Mouse (Mus musculus) embryonic facial prominence, embryonic 10.5 days (tissue): ENCODE measurements at regions not wholly inside any gene's neighbourhood (a gene's known extent, or its start where the extent isn't known, plus 50 kb on each side); places are given as distances from the start of the nearest gene placed in this dataset.
A peak's percentile ranks its signal among the peaks of the same experiment; 100 is the strongest.

Experiments
- DNase-seq: peaks from one replicate; pipeline ENCODE4 v3.0.0-alpha.2; 2017; ENCODE audit warnings: low spot score
- H3K27ac ChIP-seq: fragments of 300-500 bp; sonication (generic); replicated peaks from 2 replicates; pipeline ENCODE4 v1.5.1; 2016; ENCODE audit warnings: mild to moderate bottlenecking
- H3K27me3 ChIP-seq: fragments of 300-500 bp; sonication (generic); replicated peaks from 2 replicates; pipeline ENCODE4 v1.6.1; 2016; ENCODE audit warnings: low read depth, mild to moderate bottlenecking; ENCODE audit not compliant: poor library complexity, severe bottlenecking
- H3K36me3 ChIP-seq: fragments of 300-500 bp; sonication (generic); replicated peaks from 2 replicates; pipeline ENCODE4 v1.6.1; 2016; ENCODE audit warnings: mild to moderate bottlenecking, moderate library complexity
- H3K4me1 ChIP-seq: fragments of 300-500 bp; sonication (generic); 2 replicates; pipeline ENCODE4 v1.6.1; 2016
- H3K4me3 ChIP-seq: fragments of 300-500 bp; sonication (generic); 2 replicates; pipeline ENCODE4 v1.5.1; 2016; ENCODE audit warnings: mild to moderate bottlenecking, moderate library complexity
- H3K9me3 ChIP-seq: fragments of 300-500 bp; sonication (generic); 2 replicates; pipeline ENCODE4 v1.6.1; 2016; ENCODE audit warnings: mild to moderate bottlenecking
- WGBS: fragments of 180-500 bp; shearing (Covaris S2); methylation state at CpG from one replicate; pipeline ENCODE4 v1.1.7; 2016; 5-methylcytosine and 5-hydroxymethylcytosine counted together

GRCm38 (mm10) chr12:71401621-71402416 lies 92.1 kb downstream of the Dact1 start:
- Histone ChIP-seq H3K4me3 (no peak overlapping the region), H3K36me3 (no peaks in the 10 kb centered on the region), H3K27ac (no peak overlapping the region), H3K27me3 (no peaks in the 10 kb centered on the region), H3K9me3 (no peaks in the 10 kb centered on the region), H3K4me1 (peaks cover 25% of the 10 kb centered on the region)
- DNase-seq = no peak
- WGBS = 50% methylated on average over 6 of the region's 6 CpGs

- peaks cover 4% of the 10 kb centered on the region; the same call in 1 of the 2 replicates for H3K4me1 ChIP-seq
- no peak overlapping the region for H3K4me3 ChIP-seq
- H3K36me3 ChIP-seq = no peaks in the 10 kb centered on the region
- 81% methylated on average over 3 of the region's 3 CpGs for WGBS
- H3K9me3 ChIP-seq = no peaks in the 10 kb centered on the region
- DNase-seq = no peak
- no peaks in the 10 kb centered on the region for H3K27me3 ChIP-seq
- no peak overlapping the region for H3K27ac ChIP-seq
Observed at GRCm38 (mm10) chr12:71407294-71407693, 97.6 kb downstream of the Dact1 start.

GRCm38 (mm10) chr12:71408396-71409050 lies 98.8 kb downstream of the Dact1 start:
- Histone ChIP-seq H3K4me1 (peaks cover 10% of the 10 kb centered on the region; the same call in 1 of the 2 replicates), H3K27ac (no peak overlapping the region), H3K36me3 (no peaks in the 10 kb centered on the region), H3K27me3 (no peaks in the 10 kb centered on the region), H3K4me3 (no peak overlapping the region), H3K9me3 (no peaks in the 10 kb centered on the region)
- WGBS = 63% methylated on average over 3 of the region's 3 CpGs
- DNase-seq = no peak

- 74% methylated on average over 3 of the region's 3 CpGs for WGBS
Observed at GRCm38 (mm10) chr12:71412331-71412730, 102.6 kb downstream of the Dact1 start.

GRCm38 (mm10) chr12:71416968-71417367 lies 107.3 kb downstream of the Dact1 start:
- peaks cover 17% of the 10 kb centered on the region for H3K4me1 ChIP-seq
- no peaks in the 10 kb centered on the region for H3K9me3 ChIP-seq
- H3K27me3 ChIP-seq = no peaks in the 10 kb centered on the region
- no peak overlapping the region for H3K27ac ChIP-seq
- H3K4me3 ChIP-seq = no peak overlapping the region
- no peaks in the 10 kb centered on the region for H3K36me3 ChIP-seq
- DNase-seq = no peak
- 92% methylated on average over 2 of the region's 2 CpGs for WGBS

More at GRCm38 (mm10) chr12:71412331-71412730, 102.6 kb downstream of the Dact1 start:
- H3K4me1 ChIP-seq = peaks cover 10% of the 10 kb centered on the region; the same call in 1 of the 2 replicates
- H3K36me3 ChIP-seq = no peaks in the 10 kb centered on the region
- 0 out of 2 replicates have a peak overlapping the region, but pooled peaks have one; percentile 3 for H3K27ac ChIP-seq
- no peak overlapping the region for H3K4me3 ChIP-seq
- no peaks in the 10 kb centered on the region for H3K27me3 ChIP-seq
- H3K9me3 ChIP-seq = no peaks in the 10 kb centered on the region
- no peak for DNase-seq

- H3K27ac ChIP-seq = no peak overlapping the region; the same call in 1 of the 2 replicates
- H3K27me3 ChIP-seq = no peaks in the 10 kb centered on the region
- H3K9me3 ChIP-seq = no peaks in the 10 kb centered on the region
- WGBS = 73% methylated on average over 7 of the region's 7 CpGs
- DNase-seq = no peak
- H3K36me3 ChIP-seq = no peaks in the 10 kb centered on the region
- H3K4me3 ChIP-seq = no peak overlapping the region
- peaks cover 11% of the 10 kb centered on the region for H3K4me1 ChIP-seq
Observed at GRCm38 (mm10) chr12:71418186-71418585, 108.5 kb downstream of the Dact1 start.

GRCm38 (mm10) chr12:71419161-71419560 lies 109.5 kb downstream of the Dact1 start:
- Histone ChIP-seq H3K9me3 (no peaks in the 10 kb centered on the region), H3K4me3 (no peak overlapping the region), H3K27ac (no peak overlapping the region), H3K4me1 (peaks cover 10% of the 10 kb centered on the region), H3K27me3 (no peaks in the 10 kb centered on the region), H3K36me3 (no peaks in the 10 kb centered on the region)
- 85% methylated on average over 4 of the region's 4 CpGs for WGBS
- DNase-seq = no peak

- no peak overlapping the region for H3K4me3 ChIP-seq
- peaks cover 48% of the 10 kb centered on the region for H3K4me1 ChIP-seq
- H3K27ac ChIP-seq = peak overlapping the region; percentile 66; the same call in 1 of the 2 replicates
- no peaks in the 10 kb centered on the region for H3K27me3 ChIP-seq
- no peaks in the 10 kb centered on the region for H3K36me3 ChIP-seq
- WGBS = 21% methylated on average over 10 of the region's 10 CpGs
- DNase-seq = peak; percentile 32
- no peaks in the 10 kb centered on the region for H3K9me3 ChIP-seq
Observed at GRCm38 (mm10) chr12:71426023-71426719, 116.5 kb downstream of the Dact1 start.

GRCm38 (mm10) chr12:71427974-71428373 lies 118.3 kb downstream of the Dact1 start:
- 84% methylated on average over 2 of the region's 2 CpGs for WGBS
- H3K4me1 ChIP-seq = peaks cover 56% of the 10 kb centered on the region
- H3K9me3 ChIP-seq = no peaks in the 10 kb centered on the region
- H3K4me3 ChIP-seq = no peak overlapping the region
- no peaks in the 10 kb centered on the region for H3K27me3 ChIP-seq
- no peaks in the 10 kb centered on the region for H3K36me3 ChIP-seq
- H3K27ac ChIP-seq = no peak overlapping the region
- no peak for DNase-seq

GRCm38 (mm10) chr12:71429561-71430200 lies 120.0 kb downstream of the Dact1 start:
- DNase-seq = peak; percentile 65
- H3K27ac ChIP-seq = peak overlapping the region; percentile 32; the same call in 1 of the 2 replicates
- WGBS = 40% methylated on average over 13 of the region's 13 CpGs

GRCm38 (mm10) chr12:71430331-71430730 lies 120.6 kb downstream of the Dact1 start:
- Histone ChIP-seq H3K36me3 (no peaks in the 10 kb centered on the region), H3K27ac (no peak overlapping the region), H3K27me3 (no peaks in the 10 kb centered on the region), H3K4me1 (peaks cover 76% of the 10 kb centered on the region), H3K9me3 (no peaks in the 10 kb centered on the region), H3K4me3 (no peak overlapping the region)
- 36% methylated on average over 11 of the region's 11 CpGs for WGBS
- peak; percentile 22 for DNase-seq

More at GRCm38 (mm10) chr12:71429561-71430200, 120.0 kb downstream of the Dact1 start:
- H3K4me3 ChIP-seq = no peak overlapping the region
- H3K27me3 ChIP-seq = no peaks in the 10 kb centered on the region
- H3K4me1 ChIP-seq = peaks cover 73% of the 10 kb centered on the region
- no peaks in the 10 kb centered on the region for H3K9me3 ChIP-seq
- no peaks in the 10 kb centered on the region for H3K36me3 ChIP-seq

- no peak for DNase-seq
- no peaks in the 10 kb centered on the region for H3K9me3 ChIP-seq
- H3K4me1 ChIP-seq = peaks cover 75% of the 10 kb centered on the region
- H3K4me3 ChIP-seq = no peak overlapping the region
- no peaks in the 10 kb centered on the region for H3K27me3 ChIP-seq
- H3K27ac ChIP-seq = peak overlapping the region; percentile 30
- no peaks in the 10 kb centered on the region for H3K36me3 ChIP-seq
- 69% methylated on average over 8 of the region's 8 CpGs for WGBS
Observed at GRCm38 (mm10) chr12:71431116-71431515, 121.4 kb downstream of the Dact1 start.
